Mouse (Mus musculus): ENCODE measurements around the gene Abhd8. TPM values are rescaled to one million over a fixed set of nuclear protein-coding genes. Genes with fewer than 3 reads are reported as not detected.

Gene Abhd8
- total and polyA plus RNA-seq, 3 experiments: 6.0 to 33.2 (median 8.5) TPM

- TF ChIP-seq CHD1 (IDR thresholded peaks at IDR 0.05; ENCODE audit: low read depth, low read length) (no peak), POLR2A (IDR thresholded peaks at IDR 0.05; ENCODE audit: low read depth, low read length) (no peak), CTCF (conservative IDR thresholded peaks at IDR 0.05 in 1 of 2, IDR thresholded peaks at IDR 0.05 in 1 of 2; ENCODE audit: low read depth in 2 of 2, low read length in 2 of 2) (no peak), USF1 (IDR thresholded peaks at IDR 0.05; ENCODE audit: low read depth, low read length) (no peak), MXI1 (IDR thresholded peaks at IDR 0.05; ENCODE audit: low read depth, low read length) (no peak), ZMIZ1 (IDR thresholded peaks at IDR 0.05; ENCODE audit: low read depth, low read length) (no peak), MAFK (IDR thresholded peaks at IDR 0.05; ENCODE audit: insufficient replicate concordance, low read length) (no peak), ZC3H11A (IDR thresholded peaks at IDR 0.05; ENCODE audit: low read depth, low read length) (no peak), HCFC1 (IDR thresholded peaks at IDR 0.05; ENCODE audit: low read depth, low read length) (no peak), USF2 (conservative IDR thresholded peaks at IDR 0.05; ENCODE audit: low read depth, low read length) (no peak), NRF1 (IDR thresholded peaks at IDR 0.05; ENCODE audit: low read depth, low read length) (no peak)
- Histone ChIP-seq H3K27me3 (replicated peaks) (no peaks in the 10 kb centered on the region), H3K4me3 (replicated peaks in 1 of 3; ENCODE audit: low read depth in 2 of 3, low read length in 2 of 3, poor library complexity in 1 of 3) (no peak overlapping the region), H3K4me2 (ENCODE audit: insufficient read depth, low read depth, poor library complexity, severe bottlenecking) (no peak overlapping the region), H3K36me3 (replicated peaks in 1 of 2; ENCODE audit: control insufficient read depth in 1 of 2, insufficient read depth in 1 of 2, low read length in 1 of 2) (peaks cover 49 to 61% of the 10 kb centered on the region in 2 experiments), H3K4me1 (ENCODE audit: control insufficient read depth in 1 of 2, insufficient read depth in 2 of 2) (peaks cover 17 to 22% of the 10 kb centered on the region in 2 experiments), H3K79me2 (replicated peaks; ENCODE audit: control insufficient read depth, extremely low read depth, insufficient read depth, poor library complexity, severe bottlenecking) (peaks cover 24% of the 10 kb centered on the region), H3K27ac (ENCODE audit: insufficient read depth, low read depth) (no peak overlapping the region), H3K9ac (ENCODE audit: insufficient read depth, low read depth) (no peak overlapping the region), H3K9me3 (replicated peaks; ENCODE audit: low read length) (no peaks in the 10 kb centered on the region)
- in situ Hi-C loops (cut with MboI; ENCODE audit: low pct_ligation_motif_present, low pct_unique_long_range_greater_than_20kb, low sequenced_read_pairs): no loop called here
- no peak for DNase-seq (ENCODE audit: extremely low read depth)
- dilution Hi-C loops (cut with MboI; ENCODE audit: extremely low pct_ligation_motif_present, extremely low pct_unique_long_range_greater_than_20kb, low sequenced_read_pairs): no loop called here
Measured at GRCm38 (mm10) chr8:71474344-71474743, 10.9 kb upstream of the Abhd8 start.

GRCm38 (mm10) chr8:71472601-71473386 lies 9.3 kb upstream of the Abhd8 start:
- Histone ChIP-seq H3K27ac (ENCODE audit: insufficient read depth, low read depth) (no peak overlapping the region), H3K36me3 (replicated peaks in 1 of 2; ENCODE audit: control insufficient read depth in 1 of 2, insufficient read depth in 1 of 2, low read length in 1 of 2) (peaks cover 49 to 57% of the 10 kb centered on the region in 2 experiments), H3K79me2 (replicated peaks; ENCODE audit: control insufficient read depth, extremely low read depth, insufficient read depth, poor library complexity, severe bottlenecking) (peaks cover 26% of the 10 kb centered on the region), H3K9ac (ENCODE audit: insufficient read depth, low read depth) (no peak overlapping the region), H3K27me3 (replicated peaks) (no peaks in the 10 kb centered on the region), H3K9me3 (replicated peaks; ENCODE audit: low read length) (no peaks in the 10 kb centered on the region), H3K4me2 (ENCODE audit: insufficient read depth, low read depth, poor library complexity, severe bottlenecking) (no peak overlapping the region), H3K4me3 (replicated peaks in 1 of 3; ENCODE audit: low read depth in 2 of 3, low read length in 2 of 3, poor library complexity in 1 of 3) (no peak overlapping the region), H3K4me1 (ENCODE audit: control insufficient read depth in 1 of 2, insufficient read depth in 2 of 2) (peaks cover 17 to 28% of the 10 kb centered on the region in 2 experiments)
- DNase-seq (ENCODE audit: extremely low read depth): no peak
- in situ Hi-C loops (cut with MboI; ENCODE audit: low pct_ligation_motif_present, low pct_unique_long_range_greater_than_20kb, low sequenced_read_pairs) (no loop called here), dilution Hi-C loops (cut with MboI; ENCODE audit: extremely low pct_ligation_motif_present, extremely low pct_unique_long_range_greater_than_20kb, low sequenced_read_pairs) (no loop called here)
- TF ChIP-seq BHLHE40 (IDR thresholded peaks at IDR 0.05; ENCODE audit: low read depth, low read length): no peak
- TF ChIP-seq CTCF (conservative IDR thresholded peaks at IDR 0.05 in 1 of 2, IDR thresholded peaks at IDR 0.05 in 1 of 2; ENCODE audit: low read depth in 2 of 2, low read length in 2 of 2): peak in 1 of 2 experiments; percentile 38; a peak in 2 of 4 replicates
- TF ChIP-seq RAD21 (IDR thresholded peaks at IDR 0.05; ENCODE audit: low read depth, low read length): no peak

Data from CH12.LX (cell line).